Mouse (Mus musculus) R1 (cell line): ENCODE results near the gene Fxyd5.

Source experiments
- DNase-seq: peaks from one replicate; pipeline ENCODE4 v3.0.0-alpha.2; 2018; ENCODE audit warnings: low read depth, low spot score

Fxyd5 gene

GRCm38 (mm10) chr7:31063074-31063560 is 20.8 kb upstream of the Fxyd5 start:
- no peak for DNase-seq

GRCm38 (mm10) chr7:31060621-31061010 is 18.3 kb upstream of the Fxyd5 start:
- DNase-seq = no peak

GRCm38 (mm10) chr7:31059919-31060620 is 17.8 kb upstream of the Fxyd5 start:
- no peak for DNase-seq

GRCm38 (mm10) chr7:31059108-31059507 is 16.8 kb upstream of the Fxyd5 start, which contains the start of gene Lgi4:
Gene Lgi4 (plus strand): TSS chr7:31059342.
- DNase-seq = peak; percentile 74

- DNase-seq = no peak
Measured at GRCm38 (mm10) chr7:31058211-31058610, 15.9 kb upstream of the Fxyd5 start.

- DNase-seq = no peak
Measured at GRCm38 (mm10) chr7:31057730-31058129, 15.4 kb upstream of the Fxyd5 start.

- DNase-seq = no peak
Measured at GRCm38 (mm10) chr7:31057071-31057470, 14.8 kb upstream of the Fxyd5 start, which contains the start of gene Fxyd1. Gene Fxyd1 (minus strand): TSS chr7:31057199.

GRCm38 (mm10) chr7:31056448-31056847 is 14.2 kb upstream of the Fxyd5 start:
- DNase-seq = no peak

- DNase-seq = no peak
Measured at GRCm38 (mm10) chr7:31055883-31056282, 13.6 kb upstream of the Fxyd5 start.

- no peak for DNase-seq
Measured at GRCm38 (mm10) chr7:31055354-31055824, 13.1 kb upstream of the Fxyd5 start.

- DNase-seq = no peak
Measured at GRCm38 (mm10) chr7:31054661-31055320, 12.5 kb upstream of the Fxyd5 start.

GRCm38 (mm10) chr7:31053882-31054447 is 11.7 kb upstream of the Fxyd5 start:
- no peak for DNase-seq

GRCm38 (mm10) chr7:31052636-31053434 is 10.6 kb upstream of the Fxyd5 start:
- peak; percentile 87 for DNase-seq

GRCm38 (mm10) chr7:31052251-31052635 is 10.0 kb upstream of the Fxyd5 start:
- no peak for DNase-seq

GRCm38 (mm10) chr7:31051321-31052021 is 9.2 kb upstream of the Fxyd5 start, which contains the start of gene Fxyd7:
Gene Fxyd7 (minus strand): TSS chr7:31051467.
- DNase-seq = no peak

- DNase-seq = peak; percentile 51
Measured at GRCm38 (mm10) chr7:31050921-31051320, 8.6 kb upstream of the Fxyd5 start.

GRCm38 (mm10) chr7:31050487-31050886 is 8.2 kb upstream of the Fxyd5 start:
- no peak for DNase-seq

- no peak for DNase-seq
Measured at GRCm38 (mm10) chr7:31049846-31050281, 7.6 kb upstream of the Fxyd5 start.

GRCm38 (mm10) chr7:31049135-31049845 is 7.0 kb upstream of the Fxyd5 start:
- DNase-seq = peak; percentile 61

- DNase-seq = peak; percentile 18
Measured at GRCm38 (mm10) chr7:31041662-31042315, 492 bp downstream of the Fxyd5 start.
